Mouse (Mus musculus) cerebellum, adult 2 months (tissue): ENCODE results near the gene Olfr286.

Source experiments
- CTCF ChIP-seq: fragments of 200-500 bp; IDR thresholded peaks from 2 replicates; pipeline ENCODE4 v1.5.1; 2011; ENCODE audit warnings: low read depth, mild to moderate bottlenecking, control low read depth, low read length, moderate library complexity, borderline replicate concordance; ENCODE audit not compliant: insufficient read depth
- POLR2A ChIP-seq: fragments of 200-500 bp; IDR thresholded peaks from 2 replicates; pipeline ENCODE4 v1.6.1; 2011; ENCODE audit warnings: low read length, control low read depth, borderline replicate concordance; ENCODE audit not compliant: insufficient read depth

GRCm38 (mm10) chr15:98235442-98235841, 1.2 kb upstream of the Olfr286 start:
- TF ChIP-seq CTCF (no peak), POLR2A (no peak)
